Mouse (Mus musculus) stomach, postnatal 0 days (tissue): ENCODE results near the gene Pcnx2.

Experiments used
- CTCF ChIP-seq: IDR thresholded peaks from 2 replicates; pipeline ENCODE4 v1.5.1; 2016; ENCODE audit warnings: antibody characterized with exemption, low read depth, mild to moderate bottlenecking, moderate library complexity
- EP300 ChIP-seq: optimal IDR thresholded peaks from 2 replicates; pipeline ENCODE3; 2016; ENCODE audit warnings: antibody characterized with exemption

- TF ChIP-seq CTCF: no peak
- no peak for TF ChIP-seq EP300
These were observed 105.2 kb downstream of the Pcnx2 start for GRCm38 (mm10) chr8:125792816-125793455.
